Mouse (Mus musculus) embryonic fibroblast, embryonic 13.5 days (primary cell): ENCODE results near the gene Gm28778.

Source experiments
- CTCF ChIP-seq: IDR thresholded peaks from 2 replicates; pipeline ENCODE4 v1.5.1; 2011; ENCODE audit warnings: mild to moderate bottlenecking, control low read depth, low read length, moderate library complexity, borderline replicate concordance; ENCODE audit not compliant: insufficient read depth
- POLR2A ChIP-seq: IDR thresholded peaks from 2 replicates; pipeline ENCODE4 v1.6.1; 2011; ENCODE audit warnings: low read depth, mild to moderate bottlenecking, control low read depth, low read length, moderate library complexity

- TF ChIP-seq CTCF (no peak), POLR2A (no peak)
Observed at GRCm38 (mm10) chr1:53321662-53322344, 24.9 kb downstream of the Gm28778 start.
